Mouse (Mus musculus) bone marrow, adult 2 months (tissue): ENCODE data around the gene Olfr986.

ENCODE experiments used
- CTCF ChIP-seq: fragments of 200-500 bp; IDR thresholded peaks from 2 replicates; pipeline ENCODE4 v1.5.1; 2011; ENCODE audit warnings: low read length, control low read depth; ENCODE audit not compliant: control insufficient read depth, insufficient read depth
- POLR2A ChIP-seq: fragments of 200-500 bp; IDR thresholded peaks from 2 replicates; pipeline ENCODE4 v1.6.1; 2011; ENCODE audit warnings: low read depth, mild to moderate bottlenecking, control low read depth, low read length, borderline replicate concordance; ENCODE audit not compliant: control insufficient read depth

DNA sequence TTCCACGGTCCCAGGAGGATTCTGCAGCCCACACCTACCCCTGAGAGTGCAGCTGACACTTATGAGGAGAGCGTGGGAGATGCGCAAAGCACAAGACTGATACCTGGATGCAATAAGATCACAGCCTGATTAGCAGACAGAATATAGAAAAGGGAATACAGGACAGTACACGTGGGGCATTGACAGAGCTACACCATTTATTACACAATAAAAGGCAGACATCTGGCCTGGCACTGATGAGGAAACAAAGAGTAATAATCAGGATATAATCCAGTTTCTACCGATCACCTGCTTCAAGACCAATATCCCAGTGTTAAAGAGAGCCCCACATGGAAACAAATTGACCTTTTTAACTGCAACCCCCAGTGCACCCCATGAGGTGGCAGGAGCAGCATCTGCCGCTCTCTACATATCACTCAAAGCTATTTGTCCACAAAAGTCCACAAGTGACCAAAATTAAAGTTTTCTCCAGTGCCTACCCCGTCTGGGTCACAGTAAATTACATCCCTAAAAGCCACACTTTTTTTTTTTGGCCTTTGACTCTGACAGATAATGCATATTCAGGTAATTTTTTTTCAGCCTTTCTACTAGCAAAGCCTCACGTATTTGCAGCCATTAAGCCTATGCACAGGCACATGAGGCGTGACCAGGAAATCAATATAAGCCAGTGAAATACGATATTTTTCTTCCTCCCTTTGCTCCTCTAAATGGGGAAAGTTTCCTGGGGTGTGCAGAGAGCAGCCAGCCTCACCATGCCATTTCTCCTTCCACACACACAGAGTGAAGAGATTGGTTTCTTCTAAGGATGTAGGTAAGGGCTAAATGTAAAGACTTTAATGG is 53.7 kb downstream of the Olfr986 start:
- TF ChIP-seq POLR2A = no peak
- TF ChIP-seq CTCF = no peak
